Mouse (Mus musculus) myocyte (in vitro differentiated cells): ENCODE results near the gene Swap70.

Experiments
- E2F4 ChIP-seq: IDR thresholded peaks from one replicate; pipeline ENCODE4 v1.6.1; 2011; ENCODE audit warnings: mild to moderate bottlenecking, control low read depth, moderate library complexity; ENCODE audit not compliant: insufficient read depth
- MAX ChIP-seq: IDR thresholded peaks from one replicate; pipeline ENCODE4 v1.6.1; 2011; ENCODE audit warnings: low read depth, mild to moderate bottlenecking, control low read depth
- POLR2A ChIP-seq: IDR thresholded peaks from one replicate; pipeline ENCODE4 v1.6.1; 2011; ENCODE audit warnings: low read depth, mild to moderate bottlenecking, control low read depth, moderate library complexity; ENCODE audit not compliant: insufficient read length
- SRF ChIP-seq: IDR thresholded peaks from one replicate; pipeline ENCODE4 v1.6.1; 2011; ENCODE audit warnings: low read depth; ENCODE audit not compliant: control insufficient read depth, insufficient read length
- USF1 ChIP-seq: IDR thresholded peaks from one replicate; pipeline ENCODE4 v1.6.1; 2011; ENCODE audit warnings: low read depth, mild to moderate bottlenecking, control low read depth, moderate library complexity

DNA sequence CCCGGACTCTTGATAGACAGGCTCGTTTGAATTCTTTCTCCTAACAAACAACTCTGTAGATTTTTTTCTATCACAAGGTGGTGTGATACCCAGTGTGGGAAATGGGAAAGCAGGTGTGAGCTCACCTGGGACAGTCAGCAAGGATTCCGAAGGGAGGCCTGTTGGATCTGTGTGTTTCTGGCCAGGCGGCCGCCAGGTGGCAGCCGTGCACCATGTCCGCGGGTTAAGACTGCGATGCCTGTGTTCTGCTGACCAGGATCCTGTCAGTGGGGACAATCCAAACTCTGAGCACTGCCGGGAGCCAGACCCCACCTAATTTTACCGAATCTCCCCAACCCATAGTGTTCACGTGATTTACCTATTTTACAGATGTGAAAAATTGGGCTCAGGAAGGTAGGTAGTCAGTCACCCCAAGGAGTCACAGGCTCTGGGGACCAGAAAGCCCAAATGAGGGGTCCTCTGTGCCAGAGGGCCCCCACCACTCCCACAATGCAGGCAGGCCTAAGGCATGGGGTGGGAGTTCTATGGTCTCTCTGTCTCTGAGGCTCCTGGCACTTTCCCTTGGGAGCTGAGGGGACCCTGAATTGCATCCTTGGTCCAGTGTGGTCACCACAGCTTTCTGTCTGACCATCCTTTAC is 65.4 kb downstream of the Swap70 start:
- TF ChIP-seq POLR2A (no peak), E2F4 (no peak), USF1 (no peak), SRF (no peak), MAX (no peak)
